Mouse (Mus musculus) heart, embryonic 15.5 days (tissue): ENCODE measurements at regions not wholly inside any gene's neighbourhood (a gene's known extent, or its start where the extent isn't known, plus 50 kb on each side); places are given as distances from the start of the nearest gene placed in this dataset.

Experiments used
- ATAC-seq: fragments of 200-750 bp; cut with Nextera tagmentation; replicated peaks from 2 replicates; pipeline ENCODE4 v1.8.0; 2017; ENCODE audit warnings: low read depth, moderate TSS enrichment; ENCODE audit not compliant: insufficient number of reproducible peaks, insufficient read depth, low FRiP score
- H3K27ac ChIP-seq: fragments of 300-500 bp; sonication (generic); 2 replicates; pipeline ENCODE4 v1.5.1; 2015; ENCODE audit warnings: mild to moderate bottlenecking, inconsistent platforms
- H3K27me3 ChIP-seq: fragments of 300-500 bp; sonication (generic); 2 replicates; pipeline ENCODE4 v1.6.1; 2015; ENCODE audit warnings: inconsistent platforms
- H3K36me3 ChIP-seq: fragments of 300-500 bp; sonication (generic); 2 replicates; pipeline ENCODE4 v1.6.1; 2015; ENCODE audit warnings: mild to moderate bottlenecking, inconsistent platforms
- H3K4me1 ChIP-seq: fragments of 300-500 bp; sonication (generic); replicated peaks from 2 replicates; pipeline ENCODE4 v1.6.1; 2015; ENCODE audit warnings: inconsistent platforms
- H3K4me2 ChIP-seq: fragments of 300-500 bp; sonication (generic); 2 replicates; pipeline ENCODE4 v1.6.1; 2015; ENCODE audit warnings: inconsistent platforms, mild to moderate bottlenecking, moderate library complexity
- H3K4me3 ChIP-seq: fragments of 300-500 bp; sonication (generic); 2 replicates; pipeline ENCODE4 v1.5.1; 2015; ENCODE audit warnings: mild to moderate bottlenecking, inconsistent platforms
- H3K9ac ChIP-seq: fragments of 300-500 bp; sonication (generic); 2 replicates; pipeline ENCODE4 v1.6.1; 2015; ENCODE audit warnings: mild to moderate bottlenecking, inconsistent platforms
- H3K9me3 ChIP-seq: fragments of 300-500 bp; sonication (generic); replicated peaks from 2 replicates; pipeline ENCODE4 v1.6.1; 2016; ENCODE audit warnings: inconsistent platforms
- WGBS: fragments of 180-500 bp; shearing (Covaris S2); methylation state at CpG from one replicate; pipeline ENCODE4 v1.1.7; 2015; ENCODE audit warnings: mixed read lengths; 5-methylcytosine and 5-hydroxymethylcytosine counted together

GRCm38 (mm10) chr3:81583387-81584027 lies 348.9 kb upstream of the Ctso start:
- Histone ChIP-seq H3K27me3 (no peaks in the 10 kb centered on the region), H3K27ac (no peak overlapping the region), H3K9me3 (no peaks in the 10 kb centered on the region), H3K4me1 (no peaks in the 10 kb centered on the region), H3K9ac (no peak overlapping the region), H3K36me3 (no peaks in the 10 kb centered on the region), H3K4me3 (no peak overlapping the region), H3K4me2 (no peak overlapping the region)
- 70% methylated on average over 7 of the region's 7 CpGs for WGBS
- ATAC-seq: no peak

GRCm38 (mm10) chr3:81589109-81589508 lies 343.3 kb upstream of the Ctso start:
- WGBS: 18% methylated on average over 3 of the region's 3 CpGs
- no peak overlapping the region for H3K9ac ChIP-seq
- no peak for ATAC-seq
- H3K27ac ChIP-seq: no peak overlapping the region
- no peaks in the 10 kb centered on the region for H3K36me3 ChIP-seq
- no peaks in the 10 kb centered on the region for H3K9me3 ChIP-seq
- no peak overlapping the region for H3K4me3 ChIP-seq
- no peak overlapping the region for H3K4me2 ChIP-seq
- H3K27me3 ChIP-seq: no peaks in the 10 kb centered on the region
- no peaks in the 10 kb centered on the region for H3K4me1 ChIP-seq

GRCm38 (mm10) chr3:81629157-81629556 lies 303.2 kb upstream of the Ctso start:
- Histone ChIP-seq H3K4me1 (no peaks in the 10 kb centered on the region), H3K27ac (no peak overlapping the region), H3K27me3 (no peaks in the 10 kb centered on the region), H3K4me2 (no peak overlapping the region), H3K4me3 (no peak overlapping the region), H3K9me3 (no peaks in the 10 kb centered on the region), H3K36me3 (no peaks in the 10 kb centered on the region), H3K9ac (no peak overlapping the region)
- no peak for ATAC-seq
- 29% methylated on average over 2 of the region's 2 CpGs for WGBS

- Histone ChIP-seq H3K4me2 (no peak overlapping the region), H3K27me3 (no peaks in the 10 kb centered on the region), H3K9ac (no peak overlapping the region), H3K9me3 (no peaks in the 10 kb centered on the region), H3K27ac (no peak overlapping the region), H3K4me3 (no peak overlapping the region), H3K4me1 (no peaks in the 10 kb centered on the region), H3K36me3 (no peaks in the 10 kb centered on the region)
- WGBS: 47% methylated on average over 3 of the region's 3 CpGs
- ATAC-seq: no peak
Observed at GRCm38 (mm10) chr3:81658490-81658889, 273.9 kb upstream of the Ctso start.

- Histone ChIP-seq H3K9me3 (no peaks in the 10 kb centered on the region), H3K36me3 (no peaks in the 10 kb centered on the region), H3K4me2 (no peak overlapping the region), H3K9ac (no peak overlapping the region), H3K27ac (no peak overlapping the region), H3K4me3 (no peak overlapping the region), H3K27me3 (no peaks in the 10 kb centered on the region), H3K4me1 (peaks cover 3% of the 10 kb centered on the region)
- ATAC-seq: no peak
- WGBS: 47% methylated on average over 1 of the region's 1 CpGs
Observed at GRCm38 (mm10) chr3:81661620-81662019, 270.8 kb upstream of the Ctso start.

- Histone ChIP-seq H3K4me3 (no peak overlapping the region), H3K9ac (no peak overlapping the region), H3K4me2 (no peak overlapping the region), H3K27me3 (no peaks in the 10 kb centered on the region), H3K4me1 (peaks cover 3% of the 10 kb centered on the region), H3K36me3 (no peaks in the 10 kb centered on the region), H3K27ac (no peak overlapping the region), H3K9me3 (no peaks in the 10 kb centered on the region)
- no peak for ATAC-seq
- WGBS: 15% methylated on average over 2 of the region's 2 CpGs
Observed at GRCm38 (mm10) chr3:81666262-81666661, 266.1 kb upstream of the Ctso start.

GRCm38 (mm10) chr3:81676570-81676969 lies 255.8 kb upstream of the Ctso start:
- H3K4me2 ChIP-seq: no peak overlapping the region
- 51% methylated on average over 1 of the region's 1 CpGs for WGBS
- ATAC-seq: no peak
- no peak overlapping the region for H3K4me3 ChIP-seq
- no peak overlapping the region for H3K27ac ChIP-seq
- no peak overlapping the region for H3K9ac ChIP-seq
- no peaks in the 10 kb centered on the region for H3K9me3 ChIP-seq
- H3K4me1 ChIP-seq: no peaks in the 10 kb centered on the region
- no peaks in the 10 kb centered on the region for H3K36me3 ChIP-seq
- no peaks in the 10 kb centered on the region for H3K27me3 ChIP-seq

GRCm38 (mm10) chr3:81701974-81702697 lies 230.3 kb upstream of the Ctso start:
- H3K4me1 ChIP-seq: no peaks in the 10 kb centered on the region
- no peaks in the 10 kb centered on the region for H3K36me3 ChIP-seq
- H3K4me2 ChIP-seq: no peak overlapping the region
- H3K9ac ChIP-seq: no peak overlapping the region
- H3K4me3 ChIP-seq: no peak overlapping the region
- ATAC-seq: no peak
- no peak overlapping the region for H3K27ac ChIP-seq
- H3K9me3 ChIP-seq: no peaks in the 10 kb centered on the region
- 42% methylated on average over 1 of the region's 1 CpGs for WGBS
- no peaks in the 10 kb centered on the region for H3K27me3 ChIP-seq

- Histone ChIP-seq H3K9me3 (no peaks in the 10 kb centered on the region), H3K4me1 (no peaks in the 10 kb centered on the region), H3K36me3 (no peaks in the 10 kb centered on the region), H3K27me3 (no peaks in the 10 kb centered on the region), H3K9ac (no peak overlapping the region), H3K27ac (no peak overlapping the region), H3K4me2 (no peak overlapping the region), H3K4me3 (no peak overlapping the region)
- 80% methylated on average over 1 of the region's 1 CpGs for WGBS
- ATAC-seq: no peak
Observed at GRCm38 (mm10) chr3:81718911-81719310, 213.5 kb upstream of the Ctso start.

- Histone ChIP-seq H3K4me1 (no peaks in the 10 kb centered on the region), H3K4me3 (no peak overlapping the region), H3K27me3 (no peaks in the 10 kb centered on the region), H3K9ac (no peak overlapping the region), H3K27ac (no peak overlapping the region), H3K9me3 (no peaks in the 10 kb centered on the region), H3K36me3 (no peaks in the 10 kb centered on the region), H3K4me2 (no peak overlapping the region)
- no peak for ATAC-seq
- 53% methylated on average over 8 of the region's 8 CpGs for WGBS
Observed at GRCm38 (mm10) chr3:81735463-81735862, 196.9 kb upstream of the Ctso start.

GRCm38 (mm10) chr3:81736838-81737237 lies 195.6 kb upstream of the Ctso start:
- H3K9me3 ChIP-seq: no peaks in the 10 kb centered on the region
- no peaks in the 10 kb centered on the region for H3K4me1 ChIP-seq
- H3K9ac ChIP-seq: no peak overlapping the region
- H3K27me3 ChIP-seq: no peaks in the 10 kb centered on the region
- ATAC-seq: no peak
- no peak overlapping the region for H3K4me2 ChIP-seq
- no peak overlapping the region for H3K27ac ChIP-seq
- no peak overlapping the region for H3K4me3 ChIP-seq
- H3K36me3 ChIP-seq: no peaks in the 10 kb centered on the region

- no peaks in the 10 kb centered on the region for H3K4me1 ChIP-seq
- H3K36me3 ChIP-seq: no peaks in the 10 kb centered on the region
- H3K27me3 ChIP-seq: no peaks in the 10 kb centered on the region
- no peak overlapping the region for H3K9ac ChIP-seq
- H3K4me2 ChIP-seq: no peak overlapping the region
- 24% methylated on average over 5 of the region's 5 CpGs for WGBS
- H3K27ac ChIP-seq: no peak overlapping the region
- ATAC-seq: no peak
- H3K4me3 ChIP-seq: no peak overlapping the region
- no peaks in the 10 kb centered on the region for H3K9me3 ChIP-seq
Observed at GRCm38 (mm10) chr3:81742124-81742523, 190.3 kb upstream of the Ctso start.
